Mouse (Mus musculus) liver, adult (tissue): ENCODE measurements around the gene Cyp51.

Experiments used
- GATA4 ChIP-seq: IDR thresholded peaks from 2 replicates; pipeline ENCODE4 v1.6.1; 2014; ENCODE audit warnings: mild to moderate bottlenecking, low read length; ENCODE audit not compliant: insufficient replicate concordance

The Cyp51 gene

GRCm38 (mm10) chr5:4040922-4041321, 63.6 kb downstream of the Cyp51 start:
- TF ChIP-seq GATA4, result no peak

- TF ChIP-seq GATA4, result no peak
Observed at GRCm38 (mm10) chr5:4040372-4040771, 64.2 kb downstream of the Cyp51 start.

- TF ChIP-seq GATA4, result no peak
Observed at GRCm38 (mm10) chr5:4039351-4039750, 65.2 kb downstream of the Cyp51 start.

GRCm38 (mm10) chr5:4036686-4037085, 67.9 kb downstream of the Cyp51 start:
- no peak for TF ChIP-seq GATA4

- no peak for TF ChIP-seq GATA4
Observed at GRCm38 (mm10) chr5:4031846-4032245, 72.7 kb downstream of the Cyp51 start.
